Mouse (Mus musculus) gastrocnemius, adult 18-20 months (tissue): ENCODE data around the gene Wfdc8. TPM values are rescaled to one million over a fixed set of nuclear protein-coding genes. Genes with fewer than 3 reads are reported as not detected.

Experiments
- DNase-seq: peaks from one replicate; pipeline ENCODE4 v3.0.0; 2021; ENCODE audit warnings: low spot score
- total RNA-seq, 2 experiments: library from RNA; stranded (reverse); gene quantifications; 2 replicates each; pipeline ENCODE4 v1.2.3; 2021

The Wfdc8 gene
- total RNA-seq, 2 experiments from 2014 or later = not detected

- DNase-seq = no peak
These were observed 49.9 kb downstream of the Wfdc8 start for GRCm38 (mm10) chr2:164563339-164564038.

GRCm38 (mm10) chr2:164562391-164563188, 50.8 kb downstream of the Wfdc8 start, which contains the start of gene Wfdc2:
Gene Wfdc2 (plus strand): TSS chr2:164562413.
- peak; percentile 32 for DNase-seq

- no peak for DNase-seq
These were observed 53.3 kb downstream of the Wfdc8 start for GRCm38 (mm10) chr2:164560106-164560505.

GRCm38 (mm10) chr2:164558991-164559645, 54.3 kb downstream of the Wfdc8 start:
- DNase-seq = no peak

GRCm38 (mm10) chr2:164558426-164558825, 55.0 kb downstream of the Wfdc8 start:
- no peak for DNase-seq

GRCm38 (mm10) chr2:164551502-164551901, 61.9 kb downstream of the Wfdc8 start:
- no peak for DNase-seq

GRCm38 (mm10) chr2:164550895-164551269, 62.5 kb downstream of the Wfdc8 start:
- no peak for DNase-seq

- no peak for DNase-seq
These were observed 63.2 kb downstream of the Wfdc8 start for GRCm38 (mm10) chr2:164549963-164550894.

- DNase-seq = no peak
These were observed 64.1 kb downstream of the Wfdc8 start for GRCm38 (mm10) chr2:164549338-164549737.

Other genes starting within 250 kb of the Wfdc8 start
- gene Slpi, start 224.5 kb downstream of the Wfdc8 start, total RNA-seq = under 1 TPM in 1 of 2 experiments, not detected in 1; 0.73 TPM
- not detected for gene Rbpjl, start 210.5 kb downstream of the Wfdc8 start, total RNA-seq
- gene Matn4, start 208.5 kb downstream of the Wfdc8 start, total RNA-seq = under 1 TPM; 0.59 to 0.78 TPM
- 10 to 100 TPM; 62.6 to 77.3 TPM for gene Sdc4, start 169.7 kb downstream of the Wfdc8 start, total RNA-seq
- gene Sys1, start 156.7 kb downstream of the Wfdc8 start, total RNA-seq = 10 to 100 TPM; 26.0 to 26.2 TPM
- 1 to 10 TPM; 3.8 to 6.5 TPM for gene Gm20458, start 152.7 kb downstream of the Wfdc8 start, total RNA-seq
- not detected for gene Trp53tg5, start 139.9 kb downstream of the Wfdc8 start, total RNA-seq
- 10 to 100 TPM; 22.8 to 24.5 TPM for gene Dbndd2, start 127.5 kb downstream of the Wfdc8 start, total RNA-seq
- gene Pigt, start 116.1 kb downstream of the Wfdc8 start, total RNA-seq = 10 to 100 TPM; 31.4 to 32.6 TPM
- not detected for gene Wfdc2, start 51.2 kb downstream of the Wfdc8 start, total RNA-seq
- not detected for gene Spint3, start 40.2 kb downstream of the Wfdc8 start, total RNA-seq
- gene Wfdc6a, start 28.2 kb downstream of the Wfdc8 start, total RNA-seq = not detected
- gene Eppin, start 20.0 kb downstream of the Wfdc8 start, total RNA-seq = not detected
- not detected for gene Wfdc6b, start 104 bp downstream of the Wfdc8 start, total RNA-seq
- not detected for gene Wfdc16, start 25.2 kb upstream of the Wfdc8 start, total RNA-seq
- not detected for gene Wfdc10, start 42.4 kb upstream of the Wfdc8 start, total RNA-seq
- not detected for gene Wfdc9, start 43.0 kb upstream of the Wfdc8 start, total RNA-seq
- gene Wfdc11, start 60.5 kb upstream of the Wfdc8 start, total RNA-seq = not detected
- not detected for gene Wfdc13, start 71.5 kb upstream of the Wfdc8 start, total RNA-seq
- not detected for gene Spint4, start 84.9 kb upstream of the Wfdc8 start, total RNA-seq
- not detected for gene Spint5, start 101.7 kb upstream of the Wfdc8 start, total RNA-seq
- gene Wfdc3, start 132.3 kb upstream of the Wfdc8 start, total RNA-seq = not detected
- 10 to 100 TPM; 15.7 to 20.7 TPM for gene Dnttip1, start 132.4 kb upstream of the Wfdc8 start, total RNA-seq
- under 1 TPM; 0.41 to 0.50 TPM for gene Ube2c, start 156.3 kb upstream of the Wfdc8 start, total RNA-seq
- over 10,000 TPM; 18,106 to 19,583 TPM for gene Tnnc2, start 166.3 kb upstream of the Wfdc8 start, total RNA-seq
- 10 to 100 TPM; 20.0 to 24.3 TPM for gene Snx21, start 172.2 kb upstream of the Wfdc8 start, total RNA-seq
- 1 to 10 TPM; 8.0 to 8.2 TPM for gene Acot8, start 191.3 kb upstream of the Wfdc8 start, total RNA-seq
- gene Zswim3, start 191.5 kb upstream of the Wfdc8 start, total RNA-seq = 1 to 10 TPM; 1.5 TPM
- 1 to 10 TPM; 5.6 to 5.8 TPM for gene Zswim1, start 209.1 kb upstream of the Wfdc8 start, total RNA-seq
- not detected for gene Spata25, start 214.9 kb upstream of the Wfdc8 start, total RNA-seq
- 10 to 100 TPM; 51.3 to 55.9 TPM for gene Ctsa, start 219.2 kb upstream of the Wfdc8 start, total RNA-seq
- gene Neurl2, start 219.8 kb upstream of the Wfdc8 start, total RNA-seq = 10 to 100 TPM; 37.2 to 41.0 TPM
- 10 to 100 TPM; 12.5 to 21.8 TPM for gene Pltp, start 244.1 kb upstream of the Wfdc8 start, total RNA-seq